Mouse (Mus musculus): ENCODE measurements around the gene Gm13119. TPM values are rescaled to one million over a fixed set of nuclear protein-coding genes. Genes with fewer than 3 reads are reported as not detected.
"Not testable (repeated sequence)": the region's sequence is repeated elsewhere in the genome, so short reads cannot be mapped to it uniquely, and the experiment has no call there.

The Gm13119 gene
- not detected in 2 replicates for polyA plus RNA-seq (2011; ENCODE audit: insufficient read depth, insufficient read length, low replicate concordance, missing spikeins)

GRCm38 (mm10) chr4:144357642-144358041 is at the start of gene Gm13119:
Gene Gm13119 (plus strand): TSS chr4:144357942.
- not testable (repeated sequence) for H3K27ac ChIP-seq (ENCODE audit: control insufficient read depth, insufficient read depth, low read depth, low read length, poor library complexity); H3K4me3 ChIP-seq (replicated peaks; ENCODE audit: control insufficient read depth, low read depth, low read length); H3K4me1 ChIP-seq (ENCODE audit: control insufficient read depth, insufficient read depth, low read length)
- 80% methylated on average over 3 of the region's 3 CpGs for WGBS

GRCm38 (mm10) chr4:144312666-144313460 is 44.9 kb upstream of the Gm13119 start:
- not testable (repeated sequence) for H3K4me1 ChIP-seq (ENCODE audit: control insufficient read depth, insufficient read depth, low read length); H3K4me3 ChIP-seq (replicated peaks; ENCODE audit: control insufficient read depth, low read depth, low read length); H3K27ac ChIP-seq (ENCODE audit: control insufficient read depth, insufficient read depth, low read depth, low read length, poor library complexity)
- WGBS = 70% methylated on average over 2 of the region's 2 CpGs

GRCm38 (mm10) chr4:144329949-144330348 is 27.8 kb upstream of the Gm13119 start, which contains the start of gene Gm13128:
Gene Gm13128 (plus strand): TSS chr4:144330249.
- WGBS = 47% methylated on average over 4 of the region's 4 CpGs
- not testable (repeated sequence) for H3K4me1 ChIP-seq (ENCODE audit: control insufficient read depth, insufficient read depth, low read length); H3K4me3 ChIP-seq (replicated peaks; ENCODE audit: control insufficient read depth, low read depth, low read length); H3K27ac ChIP-seq (ENCODE audit: control insufficient read depth, insufficient read depth, low read depth, low read length, poor library complexity)

- not testable (repeated sequence) for H3K4me1 ChIP-seq (ENCODE audit: control insufficient read depth, insufficient read depth, low read length); H3K27ac ChIP-seq (ENCODE audit: control insufficient read depth, insufficient read depth, low read depth, low read length, poor library complexity); H3K4me3 ChIP-seq (replicated peaks; ENCODE audit: control insufficient read depth, low read depth, low read length)
- 76% methylated on average over 3 of the region's 3 CpGs for WGBS
Observed at GRCm38 (mm10) chr4:144335856-144336255, 21.9 kb upstream of the Gm13119 start.

GRCm38 (mm10) chr4:144377911-144378310 is 20.2 kb downstream of the Gm13119 start, which contains the start of gene Pramef20:
Gene Pramef20 (minus strand): TSS chr4:144377933.
- H3K4me1 ChIP-seq (ENCODE audit: control insufficient read depth, insufficient read depth, low read length) = no peaks in the 10 kb centered on the region
- no peak for TF ChIP-seq CTCF (IDR thresholded peaks at IDR 0.05; ENCODE audit: control insufficient read depth, insufficient read depth, low read length)
- no peak for TF ChIP-seq POLR2A (IDR thresholded peaks at IDR 0.05; ENCODE audit: borderline replicate concordance, control insufficient read depth, low read depth, low read length)
- no peak within 1 kb of the TSS for H3K27ac ChIP-seq (ENCODE audit: control insufficient read depth, insufficient read depth, low read depth, low read length, poor library complexity)
- WGBS = 56% methylated on average over 2 of the region's 2 CpGs
- H3K4me3 ChIP-seq (replicated peaks; ENCODE audit: control insufficient read depth, low read depth, low read length) = no peak within 1 kb of the TSS

GRCm38 (mm10) chr4:144396316-144396715 is 38.6 kb downstream of the Gm13119 start:
- no peak overlapping the region for H3K27ac ChIP-seq (ENCODE audit: control insufficient read depth, insufficient read depth, low read depth, low read length, poor library complexity)
- WGBS = 79% methylated on average over 3 of the region's 3 CpGs

GRCm38 (mm10) chr4:144402712-144403111 is 45.0 kb downstream of the Gm13119 start:
- no peak overlapping the region for H3K4me3 ChIP-seq (replicated peaks; ENCODE audit: control insufficient read depth, low read depth, low read length)
- no peak overlapping the region for H3K27ac ChIP-seq (ENCODE audit: control insufficient read depth, insufficient read depth, low read depth, low read length, poor library complexity)
- no peaks in the 10 kb centered on the region for H3K4me1 ChIP-seq (ENCODE audit: control insufficient read depth, insufficient read depth, low read length)
- 6% methylated on average over 4 of the region's 4 CpGs for WGBS
- TF ChIP-seq CTCF (IDR thresholded peaks at IDR 0.05; ENCODE audit: control insufficient read depth, insufficient read depth, low read length) = no peak
- no peak for TF ChIP-seq POLR2A (IDR thresholded peaks at IDR 0.05; ENCODE audit: borderline replicate concordance, control insufficient read depth, low read depth, low read length)

More at GRCm38 (mm10) chr4:144396316-144396715, 38.6 kb downstream of the Gm13119 start:
- H3K4me1 ChIP-seq (ENCODE audit: control insufficient read depth, insufficient read depth, low read length) = no peaks in the 10 kb centered on the region
- no peak overlapping the region for H3K4me3 ChIP-seq (replicated peaks; ENCODE audit: control insufficient read depth, low read depth, low read length)
- no peak for TF ChIP-seq POLR2A (IDR thresholded peaks at IDR 0.05; ENCODE audit: borderline replicate concordance, control insufficient read depth, low read depth, low read length)
- no peak for TF ChIP-seq CTCF (IDR thresholded peaks at IDR 0.05; ENCODE audit: control insufficient read depth, insufficient read depth, low read length)

GRCm38 (mm10) chr4:144404456-144405086 is 46.8 kb downstream of the Gm13119 start:
- Histone ChIP-seq H3K4me1 (ENCODE audit: control insufficient read depth, insufficient read depth, low read length) (no peaks in the 10 kb centered on the region), H3K27ac (ENCODE audit: control insufficient read depth, insufficient read depth, low read depth, low read length, poor library complexity) (no peak overlapping the region), H3K4me3 (replicated peaks; ENCODE audit: control insufficient read depth, low read depth, low read length) (no peak overlapping the region)
- WGBS = 4% methylated on average over 17 of the region's 17 CpGs
- TF ChIP-seq CTCF (IDR thresholded peaks at IDR 0.05; ENCODE audit: control insufficient read depth, insufficient read depth, low read length) = no peak
- TF ChIP-seq POLR2A (IDR thresholded peaks at IDR 0.05; ENCODE audit: borderline replicate concordance, control insufficient read depth, low read depth, low read length) = no peak

GRCm38 (mm10) chr4:144406261-144406660 is 48.5 kb downstream of the Gm13119 start:
- TF ChIP-seq CTCF (IDR thresholded peaks at IDR 0.05; ENCODE audit: control insufficient read depth, insufficient read depth, low read length) (no peak), POLR2A (IDR thresholded peaks at IDR 0.05; ENCODE audit: borderline replicate concordance, control insufficient read depth, low read depth, low read length) (no peak)
- Histone ChIP-seq H3K4me3 (replicated peaks; ENCODE audit: control insufficient read depth, low read depth, low read length) (no peak overlapping the region), H3K27ac (ENCODE audit: control insufficient read depth, insufficient read depth, low read depth, low read length, poor library complexity) (no peak overlapping the region), H3K4me1 (ENCODE audit: control insufficient read depth, insufficient read depth, low read length) (no peaks in the 10 kb centered on the region)
- WGBS = 84% methylated on average over 3 of the region's 3 CpGs

All from bone marrow, adult 2 months (tissue).